Mouse (Mus musculus) embryo, embryonic 11 days (tissue): Measurements from ENCODE around the gene Lta.
"Not testable (repeated sequence)": the region's sequence is repeated elsewhere in the genome, so short reads cannot be mapped to it uniquely, and the experiment has no call there.

Source experiments
- DNase-seq: peaks from one replicate; pipeline ENCODE4 v3.0.0-alpha.2; 2015

The Lta gene

GRCm38 (mm10) chr17:35239700-35240099 lies 34.5 kb upstream of the Lta start:
- DNase-seq = no peak

GRCm38 (mm10) chr17:35237504-35237903 lies 32.4 kb upstream of the Lta start:
- no peak for DNase-seq

GRCm38 (mm10) chr17:35236996-35237395 lies 31.8 kb upstream of the Lta start:
- DNase-seq = no peak

GRCm38 (mm10) chr17:35236390-35236746 lies 31.2 kb upstream of the Lta start:
- peak; percentile 90 for DNase-seq

- peak; percentile 98 for DNase-seq
These were observed 30.7 kb upstream of the Lta start, which contains the start of gene Nfkbil1 for GRCm38 (mm10) chr17:35235614-35236389. Gene Nfkbil1, minus strand, starts transcription at chr17:35235792.

- peak; percentile 71 for DNase-seq
These were observed 29.8 kb upstream of the Lta start for GRCm38 (mm10) chr17:35234903-35235302.

GRCm38 (mm10) chr17:35234090-35234489 lies 28.9 kb upstream of the Lta start:
- DNase-seq = not testable (repeated sequence)

GRCm38 (mm10) chr17:35233114-35233980 lies 28.2 kb upstream of the Lta start, which contains the start of gene Atp6v1g2:
Gene Atp6v1g2, plus strand, starts transcription at chr17:35233660.
- DNase-seq = no peak

- no peak for DNase-seq
These were observed 27.5 kb upstream of the Lta start for GRCm38 (mm10) chr17:35232659-35233058.

- peak; percentile 90 for DNase-seq
These were observed 26.9 kb upstream of the Lta start for GRCm38 (mm10) chr17:35232043-35232442.

GRCm38 (mm10) chr17:35231022-35231421 lies 25.9 kb upstream of the Lta start:
- no peak for DNase-seq

GRCm38 (mm10) chr17:35226561-35227046 lies 21.5 kb upstream of the Lta start:
- no peak for DNase-seq

- no peak for DNase-seq
These were observed 20.3 kb upstream of the Lta start for GRCm38 (mm10) chr17:35225456-35225855.

- no peak for DNase-seq
These were observed 19.5 kb upstream of the Lta start for GRCm38 (mm10) chr17:35224641-35225040.

- no peak for DNase-seq
These were observed 17.1 kb upstream of the Lta start for GRCm38 (mm10) chr17:35222299-35222698.

GRCm38 (mm10) chr17:35220156-35220952 lies 15.2 kb upstream of the Lta start, which contains the start of gene Gm16181:
Gene Gm16181, plus strand, starts transcription at chr17:35220834.
- DNase-seq = no peak

- no peak for DNase-seq
These were observed 14.5 kb upstream of the Lta start for GRCm38 (mm10) chr17:35219601-35220041.

- DNase-seq = no peak
These were observed 13.5 kb upstream of the Lta start for GRCm38 (mm10) chr17:35218516-35219193.

- DNase-seq = no peak
These were observed 7.9 kb upstream of the Lta start for GRCm38 (mm10) chr17:35213071-35213470.

- no peak for DNase-seq
These were observed 5.4 kb upstream of the Lta start for GRCm38 (mm10) chr17:35210593-35210992.

GRCm38 (mm10) chr17:35209785-35210535 lies 4.8 kb upstream of the Lta start:
- no peak for DNase-seq
